Mouse (Mus musculus) regulatory T cell (primary cell): ENCODE measurements around the gene Sf3b6.

Source experiments
- in situ Hi-C: fragments of 300-600 bp; cut with MboI, MseI; formaldehyde crosslinking; loops from one replicate; pipeline ENCODE4 v1.15.1; 2025; ENCODE audit warnings: high pct_unique_total_duplicates

Gene Sf3b6

GRCm38 (mm10) chr12:4840741-4841140 lies 23.4 kb downstream of the Sf3b6 start:
- in situ Hi-C loops = no loop called here

DNA sequence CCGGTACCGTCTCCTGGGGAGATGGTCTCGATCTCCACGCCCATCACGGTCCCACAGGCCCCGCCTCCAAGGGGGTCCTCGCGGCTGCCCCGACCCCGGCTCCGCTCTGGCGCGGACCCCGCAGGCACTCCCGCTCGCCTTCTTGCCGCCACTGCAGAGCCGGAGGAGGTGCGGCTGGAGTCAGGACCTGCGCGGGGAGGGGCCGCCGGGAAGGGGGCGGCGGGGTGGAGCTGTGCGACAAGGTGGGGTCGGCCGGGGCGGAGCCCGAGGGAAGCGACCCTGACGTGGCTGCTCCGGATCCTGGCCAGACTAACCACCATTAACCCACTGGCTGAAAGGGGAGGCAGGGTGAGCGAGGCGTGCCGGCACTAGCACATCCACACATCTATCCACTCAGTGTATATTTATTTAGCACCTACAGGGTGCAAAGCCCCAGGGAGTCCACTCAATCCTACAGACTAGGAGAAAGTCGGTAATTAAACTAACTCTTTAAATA lies 24.1 kb downstream of the Sf3b6 start, which contains the start of gene Fkbp1b:
TSS of gene Fkbp1b (minus strand) at position 200 of the 496 bp plus-strand sequence.
- in situ Hi-C loops = no loop called here

GRCm38 (mm10) chr12:4842456-4842855 lies 25.1 kb downstream of the Sf3b6 start:
- in situ Hi-C loops = no loop called here

DNA sequence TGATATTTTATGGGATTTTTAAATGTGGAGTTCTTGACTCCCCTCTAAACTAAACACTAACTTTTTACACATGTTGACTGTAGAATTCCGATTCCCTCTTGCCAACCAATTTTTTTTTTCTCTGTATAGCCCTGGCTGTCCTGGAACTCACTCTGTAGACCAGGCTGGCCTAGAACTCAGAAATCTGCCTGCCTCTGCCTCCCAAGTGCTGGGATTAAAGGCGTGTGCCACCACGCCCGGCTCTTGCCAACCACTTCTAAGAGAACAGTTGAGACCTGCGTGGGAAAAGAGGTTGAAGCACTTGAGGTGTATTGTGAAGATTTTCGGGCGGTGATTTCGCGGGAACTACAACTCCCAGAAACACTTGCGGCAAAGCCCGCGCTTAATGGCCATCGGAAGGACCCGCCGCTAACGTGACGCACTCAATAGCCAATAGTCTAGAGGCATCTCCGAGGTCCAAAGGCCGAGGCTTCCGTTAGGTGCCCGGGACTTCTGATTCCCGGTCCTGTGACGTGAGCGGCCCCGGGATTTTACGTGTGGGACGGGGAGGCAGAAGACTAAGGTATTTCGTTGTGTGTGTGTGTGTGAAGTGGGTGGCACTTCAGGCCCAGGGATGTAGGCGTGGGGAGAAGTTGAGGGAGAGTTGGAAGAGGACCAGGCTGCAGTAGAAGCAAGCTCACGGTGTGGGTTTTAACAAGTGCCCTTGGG lies 25.7 kb downstream of the Sf3b6 start, which contains the start of gene Wdcp:
TSS of gene Wdcp (plus strand) at position 414 of the 708 bp plus-strand sequence.
- in situ Hi-C loops = no loop called here

DNA sequence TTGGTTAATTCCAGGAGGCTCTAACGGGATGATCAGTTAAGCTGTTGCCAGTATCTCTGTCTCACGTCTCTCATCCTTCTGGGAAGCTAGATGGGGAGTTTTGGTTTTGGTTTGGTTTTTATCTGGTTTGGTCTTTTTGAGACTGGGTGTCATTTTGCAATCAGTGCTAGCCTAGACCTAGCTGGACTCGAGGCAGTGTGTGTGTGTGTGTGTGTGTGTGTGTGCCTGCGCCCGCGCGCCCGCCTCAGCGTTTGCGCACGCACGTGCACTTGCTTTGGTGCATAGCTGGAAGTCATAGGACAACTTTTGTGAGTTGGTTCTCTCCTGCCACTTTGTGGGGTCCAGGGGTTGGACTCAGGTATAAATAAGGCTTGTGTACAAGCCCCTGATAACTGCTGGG lies 26.4 kb downstream of the Sf3b6 start:
- in situ Hi-C loops = no loop called here

- in situ Hi-C loops = no loop called here
Observed at GRCm38 (mm10) chr12:4856160-4856559, 38.8 kb downstream of the Sf3b6 start.

- in situ Hi-C loops = no loop called here
Observed at GRCm38 (mm10) chr12:4856834-4857233, 39.5 kb downstream of the Sf3b6 start.

DNA sequence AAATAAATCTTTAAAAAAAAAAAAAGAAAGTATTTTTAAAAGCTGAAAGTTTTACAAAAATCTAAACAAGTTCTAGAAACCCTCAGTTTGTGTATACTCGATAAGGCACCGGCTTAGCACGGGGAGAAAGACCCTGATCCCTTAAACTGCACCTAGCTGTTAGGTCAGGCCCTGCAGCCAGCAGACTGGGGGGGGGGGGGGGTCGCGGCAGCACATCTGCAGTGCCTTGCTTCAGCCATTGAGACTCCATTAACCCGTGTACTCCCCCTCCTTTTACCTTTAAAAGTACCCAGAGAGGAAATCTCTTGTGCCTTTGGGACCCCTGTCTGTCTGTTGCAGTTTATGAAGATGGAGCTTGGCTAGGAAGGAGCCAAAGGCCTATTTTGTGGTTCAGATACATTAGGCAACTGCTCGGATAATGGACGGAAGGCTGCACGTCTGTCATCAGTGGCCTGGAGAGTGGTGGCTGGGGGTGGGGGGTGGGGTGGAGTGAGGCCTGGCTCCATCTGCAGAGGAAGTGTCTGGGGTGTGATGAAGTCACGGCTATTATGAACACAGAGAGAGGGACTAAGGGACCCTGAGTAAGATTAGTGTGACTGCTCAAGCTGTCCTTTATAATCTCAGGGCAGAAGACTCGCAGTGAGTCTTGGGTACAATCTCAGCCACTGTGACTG lies 42.0 kb downstream of the Sf3b6 start:
- in situ Hi-C loops = no loop called here

GRCm38 (mm10) chr12:4862672-4863071 lies 45.3 kb downstream of the Sf3b6 start:
- in situ Hi-C loops = no loop called here

GRCm38 (mm10) chr12:4863654-4864337 lies 46.5 kb downstream of the Sf3b6 start:
- in situ Hi-C loops = no loop called here

- in situ Hi-C loops = no loop called here
Observed at GRCm38 (mm10) chr12:4864338-4864690, 47.0 kb downstream of the Sf3b6 start.

DNA sequence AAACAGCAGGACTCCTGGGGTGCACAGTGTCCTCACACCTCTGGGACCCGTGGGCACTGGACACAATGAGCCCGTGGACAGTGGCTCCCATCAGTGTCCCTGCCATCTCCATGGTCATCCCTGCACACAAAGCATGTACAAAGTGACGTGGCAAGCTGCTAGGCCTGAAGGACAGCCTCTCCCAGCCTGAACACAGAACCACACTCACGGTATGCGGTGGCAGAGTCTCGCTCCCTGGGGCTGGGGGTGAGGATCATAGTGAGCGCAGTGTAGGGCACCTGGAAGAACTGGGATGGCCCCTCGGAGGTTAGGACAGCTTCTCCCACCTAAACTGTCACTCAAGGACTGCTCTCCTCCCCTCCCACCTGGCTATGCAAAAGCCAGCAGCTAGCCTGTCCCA lies 51.6 kb downstream of the Sf3b6 start:
- in situ Hi-C loops = no loop called here

DNA sequence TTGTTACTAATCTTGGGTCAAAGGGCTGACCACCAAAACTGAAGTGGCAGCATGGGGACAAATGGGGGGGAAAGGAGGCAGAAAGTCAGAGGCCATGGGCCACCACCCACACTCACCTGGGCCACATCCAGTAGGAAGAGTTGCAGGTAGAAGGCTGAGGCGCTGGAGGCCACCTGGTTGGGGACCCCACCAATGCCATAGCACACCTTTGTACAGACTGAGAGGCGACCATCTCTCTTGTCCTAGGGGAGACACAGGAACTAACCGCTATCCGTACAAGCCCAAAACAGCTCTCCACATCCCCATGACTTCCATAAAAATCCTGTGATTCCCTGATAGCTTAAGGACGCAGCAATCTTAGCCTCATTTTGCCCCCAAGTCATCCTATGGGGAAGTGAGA lies 53.9 kb downstream of the Sf3b6 start:
- in situ Hi-C loops = no loop called here

DNA sequence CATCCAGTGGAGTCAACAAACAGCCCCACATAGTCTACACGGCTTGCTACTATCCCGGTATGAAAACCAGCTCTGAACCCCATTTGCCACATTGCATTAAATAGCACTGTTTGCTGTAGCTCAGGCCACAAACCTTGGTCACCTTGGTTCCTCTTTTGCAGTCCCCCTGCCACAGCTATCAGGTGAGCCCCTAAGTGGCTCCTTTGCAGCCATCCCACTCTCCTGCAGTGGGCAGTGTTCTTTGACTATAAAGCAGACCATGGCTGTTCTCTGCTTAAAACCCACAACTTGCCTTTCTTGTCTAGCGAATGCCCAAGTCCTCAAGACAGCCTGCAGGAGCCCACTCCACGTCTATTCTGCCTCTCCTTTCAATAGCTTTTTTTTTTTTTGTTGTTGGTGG lies 54.9 kb downstream of the Sf3b6 start:
- in situ Hi-C loops = no loop called here

DNA sequence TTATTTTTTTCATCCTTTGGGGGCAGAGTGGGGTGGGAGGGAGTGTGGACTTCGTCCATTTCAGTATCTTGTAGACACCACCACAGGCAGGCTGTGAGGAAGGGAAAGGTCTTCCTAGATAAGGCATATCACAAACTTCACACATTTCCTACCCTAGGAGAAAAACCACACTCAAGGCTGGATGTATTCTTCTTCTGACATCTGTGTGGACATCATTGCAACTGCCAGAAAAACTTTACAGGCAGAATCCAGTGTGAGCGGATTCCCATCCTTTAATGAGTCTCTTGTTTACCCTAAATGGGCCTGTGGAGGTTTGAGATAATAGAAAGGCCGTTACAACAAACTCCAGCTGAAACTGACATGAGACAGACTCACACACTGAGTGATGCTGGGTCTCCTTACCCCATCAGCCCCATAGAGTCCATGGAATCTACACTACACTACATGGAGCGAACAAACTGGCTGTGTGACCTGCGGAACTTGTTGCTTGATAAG lies 55.7 kb downstream of the Sf3b6 start:
- in situ Hi-C loops = no loop called here

GRCm38 (mm10) chr12:4873531-4873930 lies 56.2 kb downstream of the Sf3b6 start:
- in situ Hi-C loops = no loop called here

DNA sequence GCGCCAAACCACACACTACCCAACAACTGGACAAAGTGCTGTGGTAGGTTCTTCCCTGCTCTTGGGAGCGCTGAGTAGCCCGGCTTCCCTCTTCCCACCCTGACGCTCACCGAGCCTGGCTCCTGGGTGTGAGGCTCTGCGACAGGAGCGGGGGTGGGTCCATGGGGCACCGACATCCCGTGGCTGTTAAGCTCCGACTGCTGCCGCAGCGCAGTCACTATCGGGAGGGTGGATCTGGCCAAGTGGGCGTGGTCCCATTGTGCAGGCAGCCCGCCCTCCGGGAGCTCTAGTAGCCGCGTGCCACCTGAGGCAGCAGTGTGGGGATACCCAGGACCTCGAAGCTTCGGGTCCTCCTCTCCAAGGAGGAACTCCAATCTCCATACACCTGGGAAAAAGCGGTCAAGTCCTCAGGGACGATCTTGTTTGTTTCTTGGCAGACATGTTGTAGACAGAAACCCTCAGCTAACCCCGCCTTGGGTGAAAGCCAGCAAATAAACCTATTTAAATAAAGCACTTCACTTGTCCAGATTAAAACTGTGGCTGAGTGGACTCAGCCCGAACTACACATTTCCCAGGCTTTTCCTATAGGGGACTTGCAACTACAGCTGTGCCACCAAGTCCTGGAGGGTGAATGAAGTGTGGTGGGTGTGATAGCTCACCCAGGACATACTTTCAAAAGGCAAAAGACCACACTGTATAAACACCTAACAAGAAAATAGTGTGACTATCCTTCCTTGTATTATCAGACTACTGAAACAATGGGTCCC lies 57.0 kb downstream of the Sf3b6 start, which contains the start of gene Mfsd2b:
TSS of gene Mfsd2b (minus strand) at position 199 of the 767 bp plus-strand sequence.
- in situ Hi-C loops = no loop called here

- in situ Hi-C loops = no loop called here
Observed at GRCm38 (mm10) chr12:4875623-4876022, 58.3 kb downstream of the Sf3b6 start.
